Mouse (Mus musculus) olfactory bulb, adult 2 months (tissue): Measurements from ENCODE around the gene Nxn.

Source experiments
- CTCF ChIP-seq: fragments of 200-500 bp; IDR thresholded peaks from 2 replicates; pipeline ENCODE4 v1.5.1; 2012; ENCODE audit warnings: low read depth, mild to moderate bottlenecking, low read length, moderate library complexity; ENCODE audit not compliant: insufficient read depth
- POLR2A ChIP-seq: fragments of 200-500 bp; IDR thresholded peaks from 2 replicates; pipeline ENCODE4 v1.6.1; 2012; ENCODE audit warnings: mild to moderate bottlenecking, low read depth, low read length, moderate library complexity; ENCODE audit not compliant: insufficient read depth

GRCm38 (mm10) chr11:76300862-76301261, 98.1 kb downstream of the Nxn start:
- no peak for TF ChIP-seq CTCF
- no peak for TF ChIP-seq POLR2A
